Mouse (Mus musculus): ENCODE measurements around the gene Cbx5.

- TF ChIP-seq CTCF (IDR thresholded peaks at IDR 0.05; ENCODE audit: borderline replicate concordance, insufficient read depth, low read depth, low read length): no peak
- peak; percentile 77; the same call in 1 of the 2 replicates for TF ChIP-seq POLR2A (IDR thresholded peaks at IDR 0.05; ENCODE audit: borderline replicate concordance, insufficient read depth, low read length)
These were observed 76.3 kb downstream of the Cbx5 start for GRCm38 (mm10) chr15:103163182-103163919.
